Mouse (Mus musculus): ENCODE data around the gene Pgam1.
A peak's percentile ranks its signal among the peaks of the same experiment; 100 is the strongest.
"Not testable (repeated sequence)": the region's sequence is repeated elsewhere in the genome, so short reads cannot be mapped to it uniquely, and the experiment has no call there.

Pgam1 gene

DNA sequence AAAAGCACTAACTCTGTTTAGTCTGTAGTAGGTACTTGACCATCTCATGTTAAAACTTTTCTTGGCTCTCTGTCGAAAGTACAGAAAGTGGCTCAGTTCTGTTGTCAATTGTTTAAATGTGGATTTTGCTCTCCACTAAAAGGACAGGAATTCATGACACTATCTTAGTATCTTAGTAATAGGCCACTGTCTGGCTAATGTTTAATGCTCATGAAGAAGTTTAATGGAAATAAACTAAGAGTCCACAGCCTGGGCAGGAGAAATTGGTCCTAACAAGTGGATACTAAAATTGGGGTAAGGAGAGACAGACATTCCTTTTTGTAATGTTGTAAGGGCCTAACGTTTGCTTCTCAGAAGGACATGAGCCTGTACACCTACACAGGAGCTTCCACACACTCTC is 1.3 kb upstream of the Pgam1 start:
- no peak for DNase-seq (ENCODE audit: extremely low read depth, low read depth)

GRCm38 (mm10) chr19:41912121-41913080 is 678 bp downstream of the Pgam1 start:
- no peak for DNase-seq (ENCODE audit: extremely low read depth, low read depth)

GRCm38 (mm10) chr19:41913774-41914591 is 2.3 kb downstream of the Pgam1 start:
- no peak for DNase-seq (ENCODE audit: extremely low read depth, low read depth)

GRCm38 (mm10) chr19:41914592-41914882 is 2.8 kb downstream of the Pgam1 start:
- not testable (repeated sequence) for DNase-seq (ENCODE audit: extremely low read depth, low read depth)

- no peak for DNase-seq (ENCODE audit: extremely low read depth, low read depth)
Observed at GRCm38 (mm10) chr19:41915294-41915693, 3.6 kb downstream of the Pgam1 start.

DNA sequence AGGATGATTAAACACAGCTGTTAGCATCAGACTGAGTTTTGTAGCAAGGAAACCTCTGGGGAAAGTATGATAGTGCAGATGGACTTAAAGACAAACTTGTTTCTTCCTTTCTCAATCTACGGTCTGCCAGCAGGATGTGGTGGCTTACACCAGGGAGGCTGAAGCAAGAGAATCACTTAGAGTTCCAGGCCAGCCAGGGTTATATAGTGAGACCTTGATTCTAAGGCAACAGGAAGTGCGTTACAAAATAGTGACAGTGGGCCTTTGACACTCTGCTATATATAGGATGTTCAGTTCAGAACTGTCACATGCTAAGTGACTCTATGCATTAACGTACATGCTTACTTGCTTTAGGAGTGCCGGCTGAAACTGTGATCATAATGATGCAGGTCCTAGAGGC is 5.1 kb downstream of the Pgam1 start:
- DNase-seq (ENCODE audit: extremely low read depth, low read depth) = no peak

- DNase-seq (ENCODE audit: extremely low read depth, low read depth) = no peak
Observed at GRCm38 (mm10) chr19:41919471-41919870, 7.7 kb downstream of the Pgam1 start.

DNA sequence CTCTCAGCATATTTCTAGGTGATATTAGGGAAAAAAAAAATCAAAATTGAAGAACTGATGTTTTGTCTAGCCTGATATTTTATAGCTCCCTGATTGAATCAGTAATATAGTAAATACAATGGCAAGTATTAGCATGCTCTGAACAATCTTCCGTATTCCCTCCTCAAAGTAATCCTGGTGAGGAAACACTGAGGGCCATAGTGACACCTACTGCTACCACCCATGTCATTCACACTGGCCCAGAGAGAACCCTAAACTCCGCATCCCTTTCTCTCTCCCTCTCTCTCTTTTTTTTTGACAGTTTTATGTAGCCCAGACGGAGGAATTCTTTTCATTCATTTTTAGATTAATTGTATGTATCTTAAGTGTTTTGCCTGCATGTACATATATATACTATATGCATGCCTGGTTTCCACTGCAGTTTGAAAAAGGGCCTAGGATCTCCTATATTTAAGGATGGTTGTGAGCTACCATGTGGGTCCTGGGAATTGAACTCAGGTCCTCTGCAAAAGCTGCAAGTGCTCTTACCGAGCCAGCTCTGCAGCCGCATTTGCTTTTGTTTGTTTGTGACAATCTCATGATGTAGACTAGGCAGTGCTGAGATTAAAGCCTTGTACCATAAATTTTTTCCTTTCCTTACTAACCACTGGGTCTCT is 8.8 kb downstream of the Pgam1 start:
- DNase-seq (ENCODE audit: extremely low read depth, low read depth) = no peak

GRCm38 (mm10) chr19:41932686-41933085 is 21.0 kb downstream of the Pgam1 start:
- DNase-seq (ENCODE audit: extremely low read depth, low read depth) = peak; percentile 79

- DNase-seq (ENCODE audit: extremely low read depth, low read depth) = peak; percentile 99
Observed at GRCm38 (mm10) chr19:41933179-41934086, 21.7 kb downstream of the Pgam1 start, which contains the start of the genes Exosc1 and Zdhhc16. Exosc1 (minus strand) TSS chr19:41933423. Zdhhc16 (plus strand) TSS chr19:41933480.

DNA sequence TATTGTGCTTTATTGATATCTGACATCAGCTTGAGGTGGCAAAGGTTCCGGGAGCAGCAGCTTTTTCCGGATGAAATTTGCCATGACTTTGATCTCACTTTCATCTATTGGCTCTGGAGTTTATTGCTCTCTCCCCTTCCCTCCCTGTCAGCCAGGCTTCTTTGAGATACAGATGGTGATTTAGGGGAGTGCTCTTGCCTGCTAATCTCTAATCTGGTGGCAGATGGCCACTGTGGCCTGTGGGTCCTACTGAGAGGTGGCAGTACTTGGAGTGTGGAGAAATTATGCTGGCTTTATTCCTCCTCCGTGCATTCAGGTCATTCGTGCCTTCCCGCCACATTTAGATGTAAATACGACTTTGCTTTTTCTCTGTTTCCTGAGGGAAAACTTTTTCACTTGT is 22.4 kb downstream of the Pgam1 start:
- DNase-seq (ENCODE audit: extremely low read depth, low read depth) = peak; percentile 31

- DNase-seq (ENCODE audit: extremely low read depth, low read depth) = no peak
Observed at GRCm38 (mm10) chr19:41935921-41936320, 24.2 kb downstream of the Pgam1 start.

GRCm38 (mm10) chr19:41938539-41938938 is 26.8 kb downstream of the Pgam1 start:
- DNase-seq (ENCODE audit: extremely low read depth, low read depth) = no peak

GRCm38 (mm10) chr19:41943841-41944240 is 32.1 kb downstream of the Pgam1 start:
- no peak for DNase-seq (ENCODE audit: extremely low read depth, low read depth)

DNA sequence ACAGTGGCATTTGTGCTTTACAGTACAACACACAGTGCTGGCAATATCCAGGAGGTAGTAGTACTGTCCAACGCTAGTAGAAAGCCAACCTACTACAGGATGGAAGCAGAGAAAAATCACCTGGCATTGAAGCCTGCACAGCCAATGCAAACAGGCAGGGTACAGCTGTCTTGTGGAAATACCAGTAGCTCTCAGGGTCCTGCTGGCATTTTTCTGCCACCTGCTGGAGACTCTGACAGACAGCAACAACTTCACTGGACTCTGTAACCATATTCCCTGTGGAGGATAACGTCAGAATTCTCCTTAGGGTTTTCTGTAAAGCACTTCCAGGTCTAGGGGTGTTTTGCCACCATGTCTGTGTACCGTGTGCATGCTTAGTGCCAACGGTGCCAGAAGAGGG is 40.6 kb downstream of the Pgam1 start:
- DNase-seq (ENCODE audit: extremely low read depth, low read depth) = peak; percentile 23

- DNase-seq (ENCODE audit: extremely low read depth, low read depth) = no peak
Observed at GRCm38 (mm10) chr19:41953574-41953973, 41.9 kb downstream of the Pgam1 start.
